8 mouse cellular contexts compared by ENCODE assay signal in genomic region chr8:64946820-64947697, GRCm38 (mm10). TPM values are rescaled to one million over a fixed set of nuclear protein-coding genes. Genes with fewer than 3 reads are reported as not detected.
DNase-seq lines count a peak whose midpoint lies in the region; ATAC-seq and TF ChIP-seq lines count a peak whose summit lies in the region.

Gene Tmem192 (plus strand): TSS chr8:64947185.

- H3K4me2 ChIP-seq in heart, embryonic 14.5 days (ENCODE audit: low read length): peak within 1 kb of the TSS; percentile 70
- H3K4me2 ChIP-seq in liver, embryonic 14.5 days (ENCODE audit: low read depth): peak within 1 kb of the TSS; percentile 78
- peak within 1 kb of the TSS; percentile 58 for H3K4me2 ChIP-seq in neural tube, embryonic 11.5 days (ENCODE audit: low read depth)
- H3K4me2 ChIP-seq in stomach, postnatal 0 days (replicated peaks; ENCODE audit: low read depth): peak within 1 kb of the TSS; percentile 64

- peaks cover 11% of the 10 kb centered on the region for H3K27me3 ChIP-seq in heart, embryonic 14.5 days (ENCODE audit: control insufficient read depth, insufficient read depth, low read length)
- no peaks in the 10 kb centered on the region for H3K27me3 ChIP-seq in liver, embryonic 14.5 days (ENCODE audit: control insufficient read depth, insufficient read depth, low read length)
- 0 out of 2 replicates have a peak, but pooled peaks cover 3% of the 10 kb centered on the region for H3K27me3 ChIP-seq in neural tube, embryonic 11.5 days (ENCODE audit: control insufficient read depth, insufficient read depth, low read length)
- peaks cover 1% of the 10 kb centered on the region; the same call in 1 of the 2 replicates for H3K27me3 ChIP-seq in stomach, postnatal 0 days (ENCODE audit: control insufficient read depth, insufficient read depth, low read length)

- WGBS in heart, embryonic 14.5 days: 1% methylated on average over 70 of the region's 73 CpGs
- under 1% methylated on average over 65 of the region's 73 CpGs for WGBS in liver, embryonic 14.5 days (ENCODE audit: insufficient replicate concordance)
- WGBS in neural tube, embryonic 11.5 days: 2% methylated on average over 63 of the region's 73 CpGs
- under 1% methylated on average over 69 of the region's 73 CpGs for WGBS in stomach, postnatal 0 days

- peak; percentile 95 for ATAC-seq in heart, embryonic 14.5 days (ENCODE audit: insufficient number of reproducible peaks, insufficient read depth, low FRiP score, low read depth)
- peak; percentile 94 for ATAC-seq in liver, embryonic 14.5 days (ENCODE audit: insufficient read depth)
- peak; percentile 96 for ATAC-seq in neural tube, embryonic 11.5 days (ENCODE audit: insufficient read depth, low FRiP score, low TSS enrichment)
- ATAC-seq in stomach, postnatal 0 days (ENCODE audit: low FRiP score, low TSS enrichment): peak; percentile 97

- peak within 1 kb of the TSS; percentile 80 for H3K9ac ChIP-seq in heart, embryonic 14.5 days (ENCODE audit: low read length)
- H3K9ac ChIP-seq in liver, embryonic 14.5 days (replicated peaks): peak within 1 kb of the TSS; percentile 25
- peak within 1 kb of the TSS; percentile 65 for H3K9ac ChIP-seq in neural tube, embryonic 11.5 days (ENCODE audit: low read length)
- peak within 1 kb of the TSS; percentile 75 for H3K9ac ChIP-seq in stomach, postnatal 0 days (ENCODE audit: low read length)

- no peaks in the 10 kb centered on the region for H3K36me3 ChIP-seq in heart, embryonic 14.5 days (ENCODE audit: control insufficient read depth, insufficient read depth, low read length)
- no peaks in the 10 kb centered on the region for H3K36me3 ChIP-seq in liver, embryonic 14.5 days (replicated peaks; ENCODE audit: control insufficient read depth, insufficient read depth, low read depth)
- no peaks in the 10 kb centered on the region for H3K36me3 ChIP-seq in neural tube, embryonic 11.5 days (ENCODE audit: control insufficient read depth, insufficient read depth, low read length)
- H3K36me3 ChIP-seq in stomach, postnatal 0 days (ENCODE audit: control insufficient read depth, insufficient read depth, low read length): no peaks in the 10 kb centered on the region

- peak; percentile 33; the same call in 1 of the 2 replicates for TF ChIP-seq CTCF in liver, embryonic 14.5 days (IDR thresholded peaks at IDR 0.05; ENCODE audit: low read depth)
- TF ChIP-seq CTCF in stomach, postnatal 0 days (IDR thresholded peaks at IDR 0.05; ENCODE audit: low read depth): peak; percentile 40

- no peaks in the 10 kb centered on the region for H3K4me1 ChIP-seq in brown adipose tissue, adult 24 weeks (ENCODE audit: control insufficient read depth, insufficient read depth, insufficient read length, low read length)
- H3K4me1 ChIP-seq in heart, embryonic 14.5 days (ENCODE audit: control insufficient read depth in 2 of 2, insufficient read depth in 2 of 2, low read length in 2 of 2): peaks cover 0 to 2% of the 10 kb centered on the region in 2 experiments; a peak in 1 of 4 replicates
- H3K4me1 ChIP-seq in liver, embryonic 14.5 days (replicated peaks; ENCODE audit: control insufficient read depth in 2 of 2, insufficient read depth in 2 of 2, low read length in 1 of 2): peaks cover 0 to 6% of the 10 kb centered on the region in 2 experiments; a peak in 1 of 4 replicates
- H3K4me1 ChIP-seq in neural tube, embryonic 11.5 days (ENCODE audit: control insufficient read depth, insufficient read depth, low read length): no peaks in the 10 kb centered on the region
- H3K4me1 ChIP-seq in stomach, postnatal 0 days (replicated peaks; ENCODE audit: control insufficient read depth, insufficient read depth): no peaks in the 10 kb centered on the region

- peak; percentile 97 for DNase-seq in CD4-positive, CD25-positive, alpha-beta regulatory T cell, adult 2 months (ENCODE audit: low read depth, low spot score)
- peak; percentile 72 for DNase-seq in fibroblast of lung, adult 2 months (ENCODE audit: low read depth)
- peak; percentile 97 to 98 for DNase-seq in kidney, postnatal 25 days
- peak; percentile 73 to 81 (median 77) for DNase-seq in liver, embryonic 14.5 days (ENCODE audit: low read depth in 3 of 3, low spot score in 3 of 3)
- DNase-seq in neural tube, embryonic 11.5 days (ENCODE audit: low spot score): peak; percentile 90
- peak; percentile 95 for DNase-seq in stomach, postnatal 0 days (ENCODE audit: low spot score)

- no peaks in the 10 kb centered on the region for H3K9me3 ChIP-seq in heart, embryonic 14.5 days (ENCODE audit: control insufficient read depth, low read length)
- no peaks in the 10 kb centered on the region for H3K9me3 ChIP-seq in liver, embryonic 14.5 days (ENCODE audit: control insufficient read depth, low read length)
- no peaks in the 10 kb centered on the region for H3K9me3 ChIP-seq in neural tube, embryonic 11.5 days (ENCODE audit: control insufficient read depth, low read length)
- H3K9me3 ChIP-seq in stomach, postnatal 0 days (ENCODE audit: control insufficient read depth, low read length): no peaks in the 10 kb centered on the region

- H3K27ac ChIP-seq in brown adipose tissue, adult 24 weeks (replicated peaks; ENCODE audit: low read depth, low read length): peak within 1 kb of the TSS; percentile 88
- peak within 1 kb of the TSS; percentile 66 to 87 for H3K27ac ChIP-seq in heart, embryonic 14.5 days (replicated peaks in 1 of 2; ENCODE audit: control insufficient read depth in 1 of 2, insufficient read depth in 1 of 2, low read depth in 2 of 2, low read length in 2 of 2)
- H3K27ac ChIP-seq in liver, embryonic 14.5 days: peak within 1 kb of the TSS; percentile 29; the same call in 1 of the 2 replicates
- peak within 1 kb of the TSS; percentile 72; the same call in 1 of the 2 replicates for H3K27ac ChIP-seq in neural tube, embryonic 11.5 days (ENCODE audit: low read depth, low read length)
- peak within 1 kb of the TSS; percentile 89 for H3K27ac ChIP-seq in stomach, postnatal 0 days (replicated peaks)

- H3K4me3 ChIP-seq in brown adipose tissue, adult 24 weeks (ENCODE audit: insufficient read depth, low read depth, low read length): peak within 1 kb of the TSS; percentile 94
- peak within 1 kb of the TSS; percentile 62 to 83 for H3K4me3 ChIP-seq in heart, embryonic 14.5 days (ENCODE audit: control insufficient read depth in 1 of 2, insufficient read depth in 1 of 2, low read depth in 1 of 2, low read length in 2 of 2)
- peak within 1 kb of the TSS; percentile 66 to 78 for H3K4me3 ChIP-seq in liver, embryonic 14.5 days (ENCODE audit: insufficient read depth in 1 of 2, low read depth in 2 of 2, low read length in 2 of 2)
- peak within 1 kb of the TSS; percentile 73 for H3K4me3 ChIP-seq in neural tube, embryonic 11.5 days (ENCODE audit: low read depth, low read length)
- H3K4me3 ChIP-seq in stomach, postnatal 0 days (ENCODE audit: low read depth, low read length): peak within 1 kb of the TSS; percentile 85

- no peak for TF ChIP-seq EP300 in liver, embryonic 14.5 days (IDR thresholded peaks at IDR 0.05; ENCODE audit: low read depth)
- TF ChIP-seq EP300 in stomach, postnatal 0 days (optimal IDR thresholded peaks at IDR 0.05): no peak

RNA-seq across cellular contexts. Expression of gene Tmem192, which starts in this region (rescaled TPM):
- 29.4 and 47.0 TPM in 2 replicates for polyA plus RNA-seq in brown adipose tissue, adult 24 weeks (2012; ENCODE audit: insufficient read depth, insufficient read length, missing spikeins)
- 30.6 and 34.8 TPM in 2 replicates for polyA plus RNA-seq in heart, embryonic 14.5 days (2014; fragmentation: Nextera tagmentation; extraction: Ambion mirVana)
- 6.6 and 7.1 TPM in 2 replicates for polyA plus RNA-seq in liver, embryonic 14.5 days (2012; rRNA removed)
- 13.4 and 13.8 TPM in 2 replicates for polyA plus RNA-seq in liver, embryonic 14.5 days (2014; fragmentation: Nextera tagmentation; extraction: Ambion mirVana)
- 19.4 and 21.8 TPM in 2 replicates for polyA plus RNA-seq in neural tube, embryonic 11.5 days (2014; fragmentation: Nextera tagmentation; extraction: Ambion mirVana)
- 36.6 and 37.2 TPM in 2 replicates for polyA plus RNA-seq in stomach, postnatal 0 days (2015; fragmentation: Nextera tagmentation; extraction: Ambion mirVana)

Comparison
In these comparisons a context has a peak if more than half of its experiments do, and no peak if none do; other contexts are left out.
1. Peak in every context shown above with its lines: DNase-seq, ATAC-seq, H3K4me3 ChIP-seq and H3K27ac ChIP-seq.
2. H3K27ac ChIP-seq: peak in every context shown above with its lines; median percentile 89 in stomach, postnatal 0 days; 88 in brown adipose tissue, adult 24 weeks; 76 in heart, embryonic 14.5 days; 72 in neural tube, embryonic 11.5 days; 29 in liver, embryonic 14.5 days.
3. H3K9ac ChIP-seq: peak in every context shown above with its lines; median percentile 80 in heart, embryonic 14.5 days; 75 in stomach, postnatal 0 days; 65 in neural tube, embryonic 11.5 days; 25 in liver, embryonic 14.5 days.